Mouse (Mus musculus): ENCODE results near the gene Ywhah.

DNA sequence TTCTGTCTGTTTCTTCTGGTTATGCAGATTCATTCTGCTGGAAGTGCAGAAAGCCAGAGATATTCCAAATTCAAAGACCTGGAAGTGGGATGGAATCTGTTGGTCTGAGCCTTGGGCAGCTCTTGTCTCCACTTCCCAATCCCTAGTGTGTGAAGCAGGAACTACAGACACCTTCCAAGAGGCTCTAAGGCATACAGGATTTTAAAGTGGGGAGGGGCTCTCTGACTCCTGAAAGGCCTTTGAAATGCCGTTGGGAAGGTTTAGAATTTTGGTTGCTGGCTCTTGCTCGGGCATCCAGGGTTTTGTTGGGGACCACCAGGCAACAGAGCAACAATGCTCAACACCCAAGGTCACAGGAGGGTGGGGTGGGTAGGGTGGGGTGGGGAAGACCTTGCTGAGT lies 9.3 kb upstream of the Ywhah start:
- TF ChIP-seq POLR2A (IDR thresholded peaks at IDR 0.05; ENCODE audit: control insufficient read depth, low read depth, low read length), result no peak
- TF ChIP-seq CTCF (IDR thresholded peaks at IDR 0.05; ENCODE audit: control insufficient read depth, insufficient read depth, insufficient replicate concordance, low read depth, low read length), result no peak

Measured in testis, adult 2 months (tissue).